In the genomic region with DNA sequence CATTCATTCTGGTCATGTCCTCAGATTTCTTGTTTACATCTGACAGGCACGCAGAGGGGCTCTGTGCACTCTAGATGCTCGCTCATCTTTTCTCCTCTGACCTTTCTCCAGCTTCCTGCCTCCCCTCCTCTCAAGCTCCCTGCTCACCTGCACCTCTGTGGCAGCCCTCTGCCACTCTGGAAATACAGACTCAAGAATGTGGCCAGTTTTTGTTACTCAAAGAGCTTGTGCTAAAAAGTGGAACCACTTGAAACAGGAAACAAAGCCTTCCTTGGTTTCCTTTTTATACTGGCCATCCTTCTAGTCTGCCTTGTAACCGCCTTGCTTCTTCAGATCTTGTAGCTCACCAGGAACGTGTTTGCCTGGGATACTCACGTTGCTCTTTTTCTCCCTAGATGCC, we compare ENCODE assay signal across 9 mouse cellular contexts.
DNase-seq lines count a peak whose midpoint lies in the region; ATAC-seq and TF ChIP-seq lines count a peak whose summit lies in the region.
"Had no signal": no experiment of that assay in that cellular context is flagged by ENCODE, and none has a peak within 500 bp of the region (broad histone marks: within the 10 kb centered on the region; RNA-seq: fewer than 3 reads in every experiment).

No protein-coding gene starts in this region.

- ATAC-seq in heart, embryonic 15.5 days (replicated peaks; ENCODE audit: insufficient number of reproducible peaks, insufficient read depth, low FRiP score, low read depth): no peak
- no peak for ATAC-seq in midbrain, embryonic 11.5 days (ENCODE audit: low FRiP score)
- no peak for ATAC-seq in hindbrain, postnatal 0 days

- H3K4me2 ChIP-seq in heart, embryonic 15.5 days: no peak overlapping the region
- H3K4me2 ChIP-seq in midbrain, embryonic 11.5 days: no peak overlapping the region
- H3K4me2 ChIP-seq in hindbrain, postnatal 0 days (ENCODE audit: low read depth, low read length): no peak overlapping the region

- no peak for DNase-seq in heart, postnatal 10 days
- peak; percentile 77 for DNase-seq in midbrain, embryonic 11.5 days (ENCODE audit: low spot score, missing footprints)
- DNase-seq in midbrain, embryonic 10.5 days (ENCODE audit: low spot score): no peak
- DNase-seq in hindbrain, postnatal 0 days (ENCODE audit: low spot score): no peak
- peak; percentile 40 for DNase-seq in thymus, adult 2 months
- DNase-seq in cerebellum, adult 9-10 months: no peak
- no peak for DNase-seq in cerebellum, adult 8-10 months
- DNase-seq: heart, postnatal 14 days had no signal

- no peak overlapping the region for H3K9ac ChIP-seq in heart, embryonic 15.5 days
- no peak overlapping the region for H3K9ac ChIP-seq in midbrain, embryonic 11.5 days (ENCODE audit: low read length)
- H3K9ac ChIP-seq in hindbrain, postnatal 0 days (replicated peaks; ENCODE audit: low read length): no peak overlapping the region

- H3K4me3 ChIP-seq in heart, embryonic 15.5 days: no peak overlapping the region
- no peak overlapping the region for H3K4me3 ChIP-seq in midbrain, embryonic 11.5 days (ENCODE audit: low read depth, low read length)
- no peak overlapping the region for H3K4me3 ChIP-seq in midbrain, embryonic 10.5 days
- H3K4me3 ChIP-seq in hindbrain, postnatal 0 days (ENCODE audit: low read length): no peak overlapping the region
- H3K4me3 ChIP-seq in thymus, adult 2 months (ENCODE audit: control insufficient read depth, insufficient read depth, low read length): no peak overlapping the region

- WGBS in heart, embryonic 15.5 days: 57% methylated on average over 5 of the region's 5 CpGs
- WGBS in midbrain, embryonic 11.5 days: 62% methylated on average over 5 of the region's 5 CpGs
- WGBS in midbrain, embryonic 10.5 days: 70% methylated on average over 5 of the region's 5 CpGs
- WGBS in hindbrain, postnatal 0 days: 48% methylated on average over 5 of the region's 5 CpGs
- WGBS in thymus, adult 2 months: 5% methylated on average over 5 of the region's 5 CpGs

- H3K27me3 ChIP-seq in heart, embryonic 15.5 days: no peaks in the 10 kb centered on the region
- H3K27me3 ChIP-seq in midbrain, embryonic 11.5 days (ENCODE audit: control insufficient read depth, insufficient read depth, low read length): no peaks in the 10 kb centered on the region
- H3K27me3 ChIP-seq in midbrain, embryonic 10.5 days (ENCODE audit: low read depth, poor library complexity, severe bottlenecking): no peaks in the 10 kb centered on the region
- no peaks in the 10 kb centered on the region for H3K27me3 ChIP-seq in hindbrain, postnatal 0 days (ENCODE audit: insufficient read depth, low read length)
- H3K27me3 ChIP-seq in thymus, adult 2 months (ENCODE audit: control insufficient read depth, insufficient read depth, low read length): no peaks in the 10 kb centered on the region

- no peaks in the 10 kb centered on the region for H3K36me3 ChIP-seq in heart, embryonic 15.5 days
- H3K36me3 ChIP-seq in midbrain, embryonic 11.5 days (ENCODE audit: control insufficient read depth, insufficient read depth, low read length): no peaks in the 10 kb centered on the region
- no peaks in the 10 kb centered on the region for H3K36me3 ChIP-seq in midbrain, embryonic 10.5 days
- no peaks in the 10 kb centered on the region for H3K36me3 ChIP-seq in hindbrain, postnatal 0 days (ENCODE audit: insufficient read depth, low read length)
- no peaks in the 10 kb centered on the region for H3K36me3 ChIP-seq in thymus, adult 2 months (ENCODE audit: control insufficient read depth, insufficient read depth, low read length)

- TF ChIP-seq CTCF in hindbrain, postnatal 0 days (IDR thresholded peaks at IDR 0.05; ENCODE audit: low read depth): no peak
- TF ChIP-seq CTCF in thymus, adult 2 months (IDR thresholded peaks at IDR 0.05; ENCODE audit: borderline replicate concordance, control insufficient read depth, extremely low read depth, insufficient read depth, low read length, poor library complexity): no peak

- TF ChIP-seq POLR2A in thymus, adult 2 months (IDR thresholded peaks at IDR 0.05; ENCODE audit: control insufficient read depth, extremely low read depth, insufficient read depth, low read length, poor library complexity): no peak

- H3K4me1 ChIP-seq in heart, embryonic 15.5 days (replicated peaks): peaks cover 21% of the 10 kb centered on the region
- peaks cover 19% of the 10 kb centered on the region for H3K4me1 ChIP-seq in midbrain, embryonic 11.5 days (ENCODE audit: control insufficient read depth, insufficient read depth, low read length)
- peaks cover 57% of the 10 kb centered on the region for H3K4me1 ChIP-seq in midbrain, embryonic 10.5 days
- peaks cover 21% of the 10 kb centered on the region for H3K4me1 ChIP-seq in hindbrain, postnatal 0 days (ENCODE audit: insufficient read depth, low read length)
- peaks cover 26% of the 10 kb centered on the region for H3K4me1 ChIP-seq in thymus, adult 2 months (replicated peaks; ENCODE audit: control insufficient read depth, insufficient read depth, low read length)

- intact Hi-C loops in heart, postnatal 10 days (cut with DNase I): no loop called here

- H3K9me3 ChIP-seq in heart, embryonic 15.5 days (replicated peaks): no peaks in the 10 kb centered on the region
- no peaks in the 10 kb centered on the region for H3K9me3 ChIP-seq in midbrain, embryonic 11.5 days (ENCODE audit: control insufficient read depth, low read length)
- no peaks in the 10 kb centered on the region for H3K9me3 ChIP-seq in midbrain, embryonic 10.5 days (replicated peaks)
- no peaks in the 10 kb centered on the region for H3K9me3 ChIP-seq in hindbrain, postnatal 0 days (ENCODE audit: low read length)

- peak overlapping the region; percentile 21; the same call in 1 of the 2 replicates for H3K27ac ChIP-seq in heart, embryonic 15.5 days
- H3K27ac ChIP-seq in midbrain, embryonic 11.5 days (ENCODE audit: low read depth, low read length): no peak overlapping the region
- H3K27ac ChIP-seq in midbrain, embryonic 10.5 days (replicated peaks): no peak overlapping the region
- H3K27ac ChIP-seq in hindbrain, postnatal 0 days: peak overlapping the region; percentile 28; the same call in 1 of the 2 replicates
- H3K27ac ChIP-seq in thymus, adult 2 months (ENCODE audit: control insufficient read depth, insufficient read depth, low read length): peak overlapping the region; percentile 87

Comparison
In these comparisons a context has a peak if more than half of its experiments do, and no peak if none do; other contexts are left out.
1. DNase-seq: peak in midbrain, embryonic 11.5 days (single experiment) and thymus, adult 2 months (single experiment); none in heart, postnatal 10 days (0 of 2), midbrain, embryonic 10.5 days (single experiment), hindbrain, postnatal 0 days (single experiment), cerebellum, adult 9-10 months (single experiment) and cerebellum, adult 8-10 months (single experiment).
2. H3K27ac ChIP-seq: peak in heart, embryonic 15.5 days (single experiment), hindbrain, postnatal 0 days (single experiment) and thymus, adult 2 months (single experiment); none in midbrain, embryonic 11.5 days (single experiment) and midbrain, embryonic 10.5 days (single experiment).